Mouse (Mus musculus) neural tube, embryonic 14.5 days (tissue): ENCODE results near the gene Nrip3. TPM values are rescaled to one million over a fixed set of nuclear protein-coding genes. Genes with fewer than 3 reads are reported as not detected.

Experiments used
- ATAC-seq: fragments of 200-750 bp; cut with Nextera tagmentation; 2 replicates; pipeline ENCODE4 v1.8.0; 2017; ENCODE audit warnings: low read depth, mild to moderate bottlenecking, moderate TSS enrichment, moderate library complexity
- H3K27ac ChIP-seq: fragments of 300-500 bp; sonication (generic); 2 replicates; pipeline ENCODE4 v1.5.1; 2014; ENCODE audit warnings: low read depth, mild to moderate bottlenecking, control low read depth, low read length, moderate library complexity, mixed read lengths
- H3K27me3 ChIP-seq: fragments of 300-500 bp; sonication (generic); 2 replicates; pipeline ENCODE4 v1.6.1; 2014; ENCODE audit warnings: low read length; ENCODE audit not compliant: control insufficient read depth, insufficient read depth
- H3K36me3 ChIP-seq: fragments of 300-500 bp; sonication (generic); 2 replicates; pipeline ENCODE4 v1.6.1; 2014; ENCODE audit warnings: low read length, mixed read lengths; ENCODE audit not compliant: control insufficient read depth, insufficient read depth
- H3K4me1 ChIP-seq: fragments of 300-500 bp; sonication (generic); 2 replicates; pipeline ENCODE4 v1.6.1; 2014; ENCODE audit warnings: low read length; ENCODE audit not compliant: control insufficient read depth, insufficient read depth
- H3K4me2 ChIP-seq: fragments of 300-500 bp; sonication (generic); 2 replicates; pipeline ENCODE4 v1.6.1; 2014; ENCODE audit warnings: mild to moderate bottlenecking, low read depth, low read length, control low read depth
- H3K4me3 ChIP-seq: fragments of 300-500 bp; sonication (generic); 2 replicates; pipeline ENCODE4 v1.5.1; 2014; ENCODE audit warnings: low read depth, low read length, control low read depth, mixed read lengths
- H3K9ac ChIP-seq: fragments of 300-500 bp; sonication (generic); replicated peaks from 2 replicates; pipeline ENCODE4 v1.6.1; 2014; ENCODE audit warnings: low read depth, mild to moderate bottlenecking, control low read depth, low read length, mixed read lengths
- H3K9me3 ChIP-seq: fragments of 300-500 bp; sonication (generic); 2 replicates; pipeline ENCODE4 v1.6.1; 2016; ENCODE audit warnings: low read length; ENCODE audit not compliant: control insufficient read depth
- WGBS: fragments of 180-500 bp; shearing (Covaris S2); extraction: QIAGEN DNeasy Blood & Tissue Kit; methylation state at CpG from one replicate; pipeline ENCODE4 v1.1.7; 2014; 5-methylcytosine and 5-hydroxymethylcytosine counted together
- polyA plus RNA-seq: library from polyadenylated mRNA; unstranded; fragments of >200 nt; fragmentation: Nextera tagmentation; extraction: Ambion mirVana; gene quantifications from 2 replicates; pipeline ENCODE4 v1.2.1, GENCODE M21; 2014

Gene Nrip3
- polyA plus RNA-seq, 1 experiment from 2014 or later, result 17.0 TPM

- Histone ChIP-seq H3K27me3 (no peaks in the 10 kb centered on the region), H3K4me3 (no peak overlapping the region)
Measured at GRCm38 (mm10) chr7:109804843-109805242, 23.0 kb upstream of the Nrip3 start.

DNA sequence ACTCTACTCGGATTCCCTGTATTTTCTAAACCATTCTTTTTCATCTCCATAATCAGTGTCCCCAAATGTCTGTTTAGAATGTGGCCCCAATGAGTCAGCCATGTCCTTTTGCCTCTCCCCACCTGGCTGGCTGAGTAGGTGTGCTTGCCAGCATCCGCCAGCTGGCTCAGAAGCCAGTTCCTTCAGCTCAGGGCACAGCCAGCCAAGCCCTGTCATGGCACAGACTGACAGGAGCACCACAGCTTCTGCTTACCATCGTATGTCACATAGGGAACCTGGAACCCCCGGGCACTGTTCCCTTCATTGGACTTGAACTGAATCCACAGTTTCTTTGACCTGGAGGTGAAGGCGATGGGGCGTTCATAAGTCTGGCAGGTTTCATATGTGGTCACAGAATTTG lies 22.5 kb upstream of the Nrip3 start:
- WGBS, result 94% methylated on average over 6 of the region's 6 CpGs
- no peak for ATAC-seq
- Histone ChIP-seq H3K4me2 (no peak overlapping the region), H3K4me3 (no peak overlapping the region), H3K4me1 (no peaks in the 10 kb centered on the region), H3K9me3 (no peaks in the 10 kb centered on the region), H3K36me3 (no peaks in the 10 kb centered on the region), H3K27me3 (no peaks in the 10 kb centered on the region), H3K9ac (no peak overlapping the region), H3K27ac (no peak overlapping the region)

More at GRCm38 (mm10) chr7:109804843-109805242, 23.0 kb upstream of the Nrip3 start:
- H3K27ac ChIP-seq, result no peak overlapping the region
- ATAC-seq, result no peak
- WGBS, result 71% methylated on average over 6 of the region's 6 CpGs
- H3K9ac ChIP-seq, result no peak overlapping the region
- no peaks in the 10 kb centered on the region for H3K36me3 ChIP-seq
- H3K4me2 ChIP-seq, result no peak overlapping the region
- H3K9me3 ChIP-seq, result no peaks in the 10 kb centered on the region
- H3K4me1 ChIP-seq, result no peaks in the 10 kb centered on the region

DNA sequence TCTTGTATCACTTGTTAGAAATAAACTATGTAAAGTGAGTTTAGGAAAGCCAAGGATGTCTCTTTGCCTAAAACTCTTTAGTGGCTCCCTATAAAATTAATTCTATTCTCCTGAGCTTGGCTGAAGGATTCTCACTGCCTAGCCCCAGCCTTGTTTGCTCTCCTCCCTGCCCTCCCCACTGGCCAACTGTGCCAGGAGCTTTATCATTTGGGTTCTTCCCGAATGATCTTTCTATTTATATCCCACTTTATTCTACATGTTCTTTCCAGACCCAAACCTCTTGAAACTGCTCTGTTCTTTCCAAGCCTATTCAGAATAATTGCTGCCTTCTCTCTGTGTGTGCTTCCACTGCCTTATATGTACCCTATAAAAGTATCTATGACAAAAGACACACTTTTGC lies 21.7 kb upstream of the Nrip3 start:
- H3K27ac ChIP-seq, result no peak overlapping the region
- 100% methylated on average over 1 of the region's 1 CpGs for WGBS
- H3K4me1 ChIP-seq, result no peaks in the 10 kb centered on the region
- H3K9me3 ChIP-seq, result no peaks in the 10 kb centered on the region
- H3K27me3 ChIP-seq, result no peaks in the 10 kb centered on the region
- no peak overlapping the region for H3K4me2 ChIP-seq
- no peak for ATAC-seq
- H3K36me3 ChIP-seq, result no peaks in the 10 kb centered on the region
- no peak overlapping the region for H3K9ac ChIP-seq
- H3K4me3 ChIP-seq, result no peak overlapping the region

- no peak overlapping the region for H3K4me3 ChIP-seq
- no peak overlapping the region for H3K9ac ChIP-seq
- no peaks in the 10 kb centered on the region for H3K4me1 ChIP-seq
- no peaks in the 10 kb centered on the region for H3K9me3 ChIP-seq
- H3K27me3 ChIP-seq, result no peaks in the 10 kb centered on the region
- no peak for ATAC-seq
- H3K27ac ChIP-seq, result no peak overlapping the region
- H3K4me2 ChIP-seq, result no peak overlapping the region
- no peaks in the 10 kb centered on the region for H3K36me3 ChIP-seq
- 92% methylated on average over 4 of the region's 4 CpGs for WGBS
Measured at GRCm38 (mm10) chr7:109800626-109801025, 18.8 kb upstream of the Nrip3 start.

GRCm38 (mm10) chr7:109799168-109799567 lies 17.3 kb upstream of the Nrip3 start:
- Histone ChIP-seq H3K27me3 (no peaks in the 10 kb centered on the region), H3K4me2 (no peak overlapping the region), H3K9me3 (no peaks in the 10 kb centered on the region), H3K9ac (no peak overlapping the region), H3K36me3 (no peaks in the 10 kb centered on the region), H3K27ac (no peak overlapping the region), H3K4me3 (no peak overlapping the region), H3K4me1 (no peaks in the 10 kb centered on the region)
- 88% methylated on average over 11 of the region's 11 CpGs for WGBS
- no peak for ATAC-seq

DNA sequence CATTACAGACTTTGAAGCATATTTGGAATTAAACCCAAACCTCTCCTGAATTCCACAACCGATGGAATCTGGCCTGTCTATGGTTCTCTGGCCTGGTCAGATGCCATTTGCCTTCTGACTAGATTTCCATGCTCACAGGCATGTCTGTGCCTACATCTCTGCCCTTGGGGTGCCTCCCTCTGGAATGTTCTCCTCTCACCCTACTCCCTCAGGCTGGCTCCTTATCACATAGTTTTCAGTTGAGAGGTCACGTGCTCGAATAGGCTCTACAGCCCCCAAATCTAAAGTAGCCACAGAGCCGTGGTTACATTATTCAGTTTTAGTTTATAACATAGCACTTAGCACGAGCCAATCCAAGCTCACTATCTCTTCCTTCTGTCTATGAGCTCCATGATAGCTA lies 13.7 kb upstream of the Nrip3 start:
- 86% methylated on average over 5 of the region's 5 CpGs for WGBS
- ATAC-seq, result no peak
- Histone ChIP-seq H3K27ac (no peak overlapping the region), H3K4me1 (no peaks in the 10 kb centered on the region), H3K9me3 (no peaks in the 10 kb centered on the region), H3K4me2 (no peak overlapping the region), H3K4me3 (no peak overlapping the region), H3K9ac (no peak overlapping the region), H3K36me3 (no peaks in the 10 kb centered on the region), H3K27me3 (no peaks in the 10 kb centered on the region)

DNA sequence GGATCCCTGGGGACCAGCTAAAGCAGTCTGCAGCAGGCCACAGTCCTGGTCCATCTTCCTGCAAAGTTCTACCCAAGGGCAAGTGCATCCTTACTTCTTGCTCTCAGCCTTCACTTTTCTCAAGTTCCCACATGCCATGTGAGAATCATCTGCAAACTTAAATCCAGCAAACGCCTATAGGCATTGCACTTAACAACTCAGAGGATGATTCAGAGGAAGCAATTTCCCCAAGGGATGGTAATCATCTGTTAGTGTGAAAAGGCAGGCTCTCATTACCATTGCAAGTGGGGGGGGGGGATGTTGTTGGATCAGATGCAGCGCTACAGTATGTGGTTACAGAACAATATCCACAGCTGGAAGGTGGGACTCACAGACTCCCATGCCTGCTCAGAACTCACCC lies 12.7 kb upstream of the Nrip3 start:
- H3K27ac ChIP-seq, result no peak overlapping the region
- ATAC-seq, result no peak
- no peaks in the 10 kb centered on the region for H3K9me3 ChIP-seq
- no peaks in the 10 kb centered on the region for H3K4me1 ChIP-seq
- WGBS, result 62% methylated on average over 2 of the region's 2 CpGs
- H3K36me3 ChIP-seq, result no peaks in the 10 kb centered on the region
- H3K4me3 ChIP-seq, result no peak overlapping the region
- H3K27me3 ChIP-seq, result no peaks in the 10 kb centered on the region
- H3K9ac ChIP-seq, result no peak overlapping the region
- no peak overlapping the region for H3K4me2 ChIP-seq

DNA sequence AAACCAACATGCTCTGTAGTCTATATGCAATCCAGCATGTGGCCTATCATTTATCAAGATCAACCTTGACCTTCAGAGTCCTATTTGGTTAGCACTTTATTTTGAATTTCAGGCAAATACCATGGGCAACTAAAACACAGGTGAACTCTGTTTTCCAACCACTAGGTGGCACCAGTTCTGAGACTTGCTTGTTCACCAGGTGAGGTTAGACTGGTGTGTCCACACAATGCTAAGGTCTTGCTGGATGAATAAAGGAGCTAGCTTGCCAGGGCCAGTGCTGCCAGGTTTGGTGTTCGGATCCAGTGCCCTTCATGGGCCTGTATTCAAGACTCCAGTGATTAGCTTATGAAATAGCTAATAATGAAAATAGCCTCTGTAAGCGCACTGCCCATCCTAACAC lies 10.9 kb upstream of the Nrip3 start:
- Histone ChIP-seq H3K9me3 (no peaks in the 10 kb centered on the region), H3K4me3 (no peak overlapping the region), H3K4me2 (no peak overlapping the region), H3K36me3 (no peaks in the 10 kb centered on the region), H3K9ac (no peak overlapping the region), H3K4me1 (no peaks in the 10 kb centered on the region), H3K27me3 (no peaks in the 10 kb centered on the region), H3K27ac (no peak overlapping the region)
- ATAC-seq, result no peak
- 73% methylated on average over 2 of the region's 2 CpGs for WGBS

- no peak for ATAC-seq
- no peak overlapping the region for H3K4me2 ChIP-seq
- no peaks in the 10 kb centered on the region for H3K36me3 ChIP-seq
- H3K4me1 ChIP-seq, result no peaks in the 10 kb centered on the region
- 85% methylated on average over 3 of the region's 3 CpGs for WGBS
- H3K27ac ChIP-seq, result no peak overlapping the region
- H3K9me3 ChIP-seq, result no peaks in the 10 kb centered on the region
- H3K27me3 ChIP-seq, result no peaks in the 10 kb centered on the region
- no peak overlapping the region for H3K4me3 ChIP-seq
- H3K9ac ChIP-seq, result no peak overlapping the region
Measured at GRCm38 (mm10) chr7:109790818-109791217, 9.0 kb upstream of the Nrip3 start.

DNA sequence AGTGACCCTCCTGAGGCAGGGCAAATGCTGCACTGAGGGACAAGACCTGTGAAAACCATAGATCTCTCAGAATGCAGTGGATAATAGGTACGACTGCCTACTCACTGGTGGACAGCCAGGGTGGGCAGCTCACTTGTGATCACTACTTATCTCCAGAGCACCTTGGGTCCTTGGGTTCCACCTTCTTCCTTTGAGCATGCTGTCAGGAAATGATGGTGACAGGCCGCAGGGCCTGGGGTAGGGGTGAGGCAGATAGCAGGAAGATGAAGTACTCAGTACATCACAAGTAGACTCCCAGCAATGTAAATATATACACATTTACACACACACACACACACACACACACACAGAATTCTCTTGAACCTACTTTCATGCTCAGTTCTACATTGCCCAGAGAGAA lies 6.0 kb upstream of the Nrip3 start:
- no peak for ATAC-seq
- H3K4me2 ChIP-seq, result no peak overlapping the region
- no peaks in the 10 kb centered on the region for H3K9me3 ChIP-seq
- H3K36me3 ChIP-seq, result no peaks in the 10 kb centered on the region
- no peak overlapping the region for H3K27ac ChIP-seq
- H3K4me1 ChIP-seq, result no peaks in the 10 kb centered on the region
- no peak overlapping the region for H3K4me3 ChIP-seq
- WGBS, result 93% methylated on average over 2 of the region's 2 CpGs
- H3K9ac ChIP-seq, result no peak overlapping the region
- H3K27me3 ChIP-seq, result 0 out of 2 replicates have a peak, but pooled peaks cover 1% of the 10 kb centered on the region
